Mouse (Mus musculus) hindbrain, embryonic 11.5 days (tissue): ENCODE results near the gene Slc16a6. TPM values are rescaled to one million over a fixed set of nuclear protein-coding genes. Genes with fewer than 3 reads are reported as not detected.

ENCODE experiments used
- ATAC-seq: fragments of 200-750 bp; cut with Nextera tagmentation; 2 replicates; pipeline ENCODE4 v1.8.0; 2017; ENCODE audit warnings: mild to moderate bottlenecking, moderate TSS enrichment, moderate library complexity; ENCODE audit not compliant: low FRiP score
- DNase-seq: peaks from one replicate; pipeline ENCODE4 v3.0.0-alpha.2; 2015; ENCODE audit warnings: low spot score
- H3K27ac ChIP-seq: fragments of 300-500 bp; sonication (generic); 2 replicates; pipeline ENCODE4 v1.5.1; 2014; ENCODE audit warnings: mild to moderate bottlenecking, low read depth, low read length
- H3K27me3 ChIP-seq: fragments of 300-500 bp; sonication (generic); 2 replicates; pipeline ENCODE4 v1.6.1; 2014; ENCODE audit warnings: mild to moderate bottlenecking, low read length, moderate library complexity, mixed read lengths; ENCODE audit not compliant: control insufficient read depth, insufficient read depth
- H3K36me3 ChIP-seq: fragments of 300-500 bp; sonication (generic); 2 replicates; pipeline ENCODE4 v1.6.1; 2014; ENCODE audit warnings: mild to moderate bottlenecking, low read length, moderate library complexity, mixed read lengths; ENCODE audit not compliant: control insufficient read depth, insufficient read depth
- H3K4me1 ChIP-seq: fragments of 300-500 bp; sonication (generic); replicated peaks from 2 replicates; pipeline ENCODE4 v1.6.1; 2014; ENCODE audit warnings: low read length, mixed read lengths; ENCODE audit not compliant: control insufficient read depth, insufficient read depth
- H3K4me2 ChIP-seq: fragments of 300-500 bp; sonication (generic); replicated peaks from 2 replicates; pipeline ENCODE4 v1.6.1; 2014; ENCODE audit warnings: mild to moderate bottlenecking, low read depth, low read length
- H3K4me3 ChIP-seq: fragments of 300-500 bp; sonication (generic); 2 replicates; pipeline ENCODE4 v1.5.1; 2014; ENCODE audit warnings: low read depth, low read length
- H3K9ac ChIP-seq: fragments of 300-500 bp; sonication (generic); 2 replicates; pipeline ENCODE4 v1.6.1; 2014; ENCODE audit warnings: low read depth, low read length
- H3K9me3 ChIP-seq: fragments of 300-500 bp; sonication (generic); 2 replicates; pipeline ENCODE4 v1.6.1; 2016; ENCODE audit warnings: low read length; ENCODE audit not compliant: control insufficient read depth
- WGBS: fragments of 180-500 bp; shearing (Covaris S2); extraction: QIAGEN DNeasy Blood & Tissue Kit; methylation state at CpG from one replicate; pipeline ENCODE4 v1.1.7; 2014; 5-methylcytosine and 5-hydroxymethylcytosine counted together
- polyA plus RNA-seq: library from polyadenylated mRNA; unstranded; fragments of >200 nt; fragmentation: Nextera tagmentation; extraction: Ambion mirVana; gene quantifications from 2 replicates; pipeline ENCODE4 v1.2.1, GENCODE M21; 2014

Slc16a6 gene
- polyA plus RNA-seq, 1 experiment from 2014 or later = 6.0 TPM

DNA sequence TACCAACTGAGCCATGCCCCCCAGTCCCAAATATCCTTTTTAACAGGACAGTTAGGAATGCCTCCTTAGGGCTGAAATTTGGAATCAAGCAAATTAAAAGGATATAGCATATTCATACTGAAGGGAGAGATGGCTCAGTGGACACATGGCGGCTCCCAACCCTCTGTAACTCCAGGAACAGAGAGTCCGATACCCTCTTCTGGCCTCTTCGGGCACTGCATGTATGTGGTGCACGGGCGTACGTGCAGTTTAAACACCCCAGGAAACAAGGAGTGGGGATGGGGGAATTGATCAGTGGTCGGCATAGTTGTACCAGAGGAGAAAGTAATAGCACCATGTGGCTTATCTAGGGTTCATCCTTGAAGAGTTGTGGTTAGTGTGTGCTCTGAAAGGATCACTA is 28.8 kb downstream of the Slc16a6 start:
- ATAC-seq = no peak

DNA sequence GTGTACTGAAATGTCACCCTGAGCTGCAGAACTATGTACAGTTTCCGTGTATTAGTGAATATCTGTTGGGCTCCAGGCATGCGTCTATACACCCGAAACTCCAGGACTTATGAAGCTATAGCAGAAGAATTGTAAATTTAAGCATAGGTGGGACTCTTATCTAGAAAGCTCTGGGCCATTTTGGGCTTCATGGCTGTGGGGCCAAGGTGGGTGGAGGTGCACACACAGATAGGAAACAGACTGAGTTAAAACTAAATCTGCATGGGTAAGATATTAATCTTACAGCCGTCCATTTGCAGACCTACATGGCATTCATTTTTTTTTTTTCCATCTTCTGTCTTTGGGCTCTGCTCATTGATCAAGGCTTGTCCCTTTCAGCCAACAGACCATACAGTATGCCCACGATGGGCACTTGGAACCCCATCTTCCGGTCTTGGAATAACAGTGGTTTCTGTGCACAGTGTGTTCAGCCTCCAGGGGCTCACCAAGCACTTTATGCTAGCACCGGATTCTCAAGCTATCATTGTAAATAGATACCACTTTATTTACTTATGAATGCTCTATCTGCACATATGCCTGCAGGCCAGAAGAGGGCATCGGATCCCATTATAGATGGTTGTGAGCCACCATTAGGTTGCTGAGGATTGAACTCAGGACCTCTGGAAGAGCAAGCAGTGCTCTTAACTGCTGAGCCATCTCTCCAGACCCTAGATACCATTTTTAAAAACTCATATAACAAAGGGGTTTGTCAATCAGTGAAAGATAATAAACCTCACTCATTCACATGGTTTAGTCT is 29.7 kb downstream of the Slc16a6 start:
- H3K9me3 ChIP-seq = no peaks in the 10 kb centered on the region
- H3K27me3 ChIP-seq = peaks cover 2% of the 10 kb centered on the region; the same call in 1 of the 2 replicates
- H3K4me1 ChIP-seq = 0 out of 2 replicates have a peak, but pooled peaks cover 2% of the 10 kb centered on the region
- H3K36me3 ChIP-seq = no peaks in the 10 kb centered on the region
- no peak overlapping the region for H3K4me2 ChIP-seq
- DNase-seq (no peak), ATAC-seq (no peak)
- no peak overlapping the region for H3K9ac ChIP-seq
- no peak overlapping the region for H3K4me3 ChIP-seq
- 94% methylated on average over 8 of the region's 8 CpGs for WGBS
- H3K27ac ChIP-seq = no peak overlapping the region

More for the DNA sequence above, 28.8 kb downstream of the Slc16a6 start:
- no peak overlapping the region for H3K4me3 ChIP-seq
- no peaks in the 10 kb centered on the region for H3K36me3 ChIP-seq
- no peak overlapping the region for H3K27ac ChIP-seq
- DNase-seq = peak; percentile 54
- H3K27me3 ChIP-seq = peaks cover 2% of the 10 kb centered on the region; the same call in 1 of the 2 replicates
- no peak overlapping the region for H3K9ac ChIP-seq
- 0 out of 2 replicates have a peak, but pooled peaks cover 2% of the 10 kb centered on the region for H3K4me1 ChIP-seq
- H3K4me2 ChIP-seq = no peak overlapping the region
- WGBS = 54% methylated on average over 7 of the region's 7 CpGs
- no peaks in the 10 kb centered on the region for H3K9me3 ChIP-seq

DNA sequence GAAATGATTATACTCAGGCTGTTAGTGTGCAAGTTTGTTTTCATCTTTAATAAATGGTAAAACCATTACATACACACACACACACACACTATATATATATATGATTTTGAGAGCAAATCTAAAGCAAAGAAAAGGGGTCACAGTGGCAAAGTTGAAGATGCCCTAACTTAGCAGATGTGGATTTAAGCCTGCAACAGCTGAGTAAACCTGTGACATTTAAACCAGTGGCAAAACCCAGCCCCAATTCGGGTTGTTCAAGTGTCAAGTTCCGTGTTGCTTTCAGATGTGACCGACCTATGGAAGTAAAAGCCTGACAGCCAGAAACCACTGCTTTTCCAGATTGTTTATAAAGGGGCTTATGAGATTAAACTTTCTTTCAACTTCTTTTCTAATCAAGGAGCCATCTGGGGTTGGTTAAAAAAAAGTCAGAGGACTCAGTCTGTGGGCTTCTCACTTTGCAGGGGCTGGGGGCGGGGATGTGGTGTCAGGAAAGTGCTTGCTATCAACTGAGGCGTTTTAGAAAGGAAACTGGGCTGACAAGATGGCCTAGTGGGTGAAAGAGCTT is 31.1 kb downstream of the Slc16a6 start:
- Histone ChIP-seq H3K9me3 (no peaks in the 10 kb centered on the region), H3K9ac (no peak overlapping the region), H3K4me3 (no peak overlapping the region), H3K36me3 (no peaks in the 10 kb centered on the region), H3K4me2 (no peak overlapping the region), H3K4me1 (0 out of 2 replicates have a peak, but pooled peaks cover 2% of the 10 kb centered on the region), H3K27me3 (peaks cover 2% of the 10 kb centered on the region; the same call in 1 of the 2 replicates), H3K27ac (no peak overlapping the region)
- ATAC-seq = no peak
- 63% methylated on average over 5 of the region's 5 CpGs for WGBS
- DNase-seq = no peak

DNA sequence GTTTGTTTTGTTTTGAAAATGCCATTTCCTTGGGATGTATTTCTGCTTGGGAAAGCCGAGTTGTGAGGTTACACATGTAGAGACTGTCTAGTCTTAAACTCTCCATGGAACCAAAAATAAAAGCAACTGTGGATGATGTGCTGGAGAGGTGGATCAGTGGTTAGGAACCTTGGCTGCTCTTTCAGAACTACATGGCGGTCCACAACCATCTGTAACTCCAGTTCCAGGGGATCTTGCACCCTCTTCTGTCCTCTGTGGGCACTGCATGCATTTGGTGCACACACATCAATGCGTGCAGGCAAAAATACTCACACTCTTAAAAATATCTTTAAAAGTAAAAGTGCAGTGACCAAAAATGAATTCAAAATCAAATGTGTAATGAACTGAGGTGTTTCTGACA is 32.3 kb downstream of the Slc16a6 start:
- peak; percentile 44 for DNase-seq
- no peak for ATAC-seq
- 0 out of 2 replicates have a peak, but pooled peaks cover 2% of the 10 kb centered on the region for H3K4me1 ChIP-seq
- no peaks in the 10 kb centered on the region for H3K36me3 ChIP-seq
- peaks cover 2% of the 10 kb centered on the region; the same call in 1 of the 2 replicates for H3K27me3 ChIP-seq
- H3K9ac ChIP-seq = no peak overlapping the region
- H3K9me3 ChIP-seq = no peaks in the 10 kb centered on the region
- H3K4me2 ChIP-seq = no peak overlapping the region
- WGBS = 64% methylated on average over 3 of the region's 3 CpGs
- H3K27ac ChIP-seq = no peak overlapping the region
- no peak overlapping the region for H3K4me3 ChIP-seq

DNA sequence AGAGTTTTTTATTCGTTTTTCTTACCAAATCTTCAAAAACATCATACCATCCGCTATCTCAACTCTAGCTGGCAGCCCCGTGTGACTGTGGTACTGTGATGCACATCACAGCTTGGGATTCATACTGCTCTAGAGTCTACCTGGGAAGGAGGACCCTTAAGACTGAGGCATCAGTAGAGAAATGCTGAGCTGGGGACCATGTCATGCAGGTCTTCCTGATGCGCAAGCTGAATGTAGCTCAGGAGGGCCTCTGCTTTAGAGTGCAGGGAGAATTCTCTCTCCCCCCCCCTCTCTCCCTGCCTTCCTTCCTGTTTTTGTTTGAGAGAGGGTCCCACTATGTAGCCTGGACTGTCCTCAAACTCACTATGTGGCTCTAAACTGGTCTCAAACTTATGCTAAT is 32.8 kb downstream of the Slc16a6 start:
- Histone ChIP-seq H3K4me2 (no peak overlapping the region; the same call in 1 of the 2 replicates), H3K4me1 (0 out of 2 replicates have a peak, but pooled peaks cover 2% of the 10 kb centered on the region), H3K27me3 (peaks cover 2% of the 10 kb centered on the region; the same call in 1 of the 2 replicates), H3K4me3 (peak overlapping the region; percentile 33; the same call in 1 of the 2 replicates), H3K9ac (no peak overlapping the region), H3K27ac (no peak overlapping the region), H3K9me3 (no peaks in the 10 kb centered on the region), H3K36me3 (no peaks in the 10 kb centered on the region)
- DNase-seq (no peak), ATAC-seq (no peak)
- WGBS = 56% methylated on average over 4 of the region's 4 CpGs

DNA sequence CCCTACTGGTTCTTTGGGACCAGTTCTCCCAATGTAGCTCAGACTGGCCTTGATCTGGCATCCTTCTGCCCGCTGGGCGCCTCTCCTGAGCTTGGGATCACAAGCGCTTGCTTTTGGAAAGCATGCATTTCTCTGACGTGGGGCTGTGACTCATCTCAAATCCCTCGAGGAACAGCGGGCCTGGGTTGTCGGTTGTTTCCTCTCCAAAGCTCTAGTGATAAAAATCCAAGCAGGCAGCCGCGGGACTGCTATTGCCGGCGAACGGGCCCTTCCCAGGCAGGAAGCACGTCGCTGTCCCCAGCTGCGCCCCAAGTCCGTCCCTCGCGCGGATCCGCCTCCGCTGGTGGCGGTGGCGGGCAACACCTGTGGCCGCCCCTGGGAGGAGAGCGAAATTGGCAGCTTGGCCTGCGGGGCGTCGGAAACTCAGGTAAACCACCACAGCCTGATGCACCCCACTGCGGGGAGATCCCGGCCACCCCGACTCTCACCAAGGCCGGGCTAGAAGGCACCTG is 33.5 kb downstream of the Slc16a6 start:
- WGBS = 3% methylated on average over 32 of the region's 32 CpGs

DNA sequence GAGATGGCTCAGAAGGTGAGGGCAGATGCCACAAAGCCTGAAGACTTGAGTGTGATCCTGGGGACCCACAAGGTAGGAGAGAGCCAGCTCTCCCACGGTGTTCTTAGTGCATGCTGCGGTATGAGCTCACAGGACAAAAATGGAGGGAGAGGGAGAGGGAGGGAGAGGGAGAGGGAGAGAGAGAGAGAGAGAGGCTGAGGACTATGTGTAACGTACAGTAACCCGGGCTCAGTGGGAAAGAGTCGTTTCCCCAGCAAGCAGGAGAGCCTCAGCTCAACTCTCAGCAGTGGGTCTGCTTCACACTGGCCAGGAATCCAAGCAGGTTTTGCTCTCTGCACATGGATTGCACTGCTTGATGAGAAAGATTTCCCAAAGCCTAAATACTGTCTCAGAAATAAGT is 34.2 kb downstream of the Slc16a6 start:
- no peaks in the 10 kb centered on the region for H3K9me3 ChIP-seq
- H3K9ac ChIP-seq = no peak overlapping the region
- 0 out of 2 replicates have a peak overlapping the region, but pooled peaks have one; percentile 68 for H3K4me2 ChIP-seq
- H3K27ac ChIP-seq = no peak overlapping the region
- H3K27me3 ChIP-seq = peaks cover 2% of the 10 kb centered on the region; the same call in 1 of the 2 replicates
- H3K4me3 ChIP-seq = no peak overlapping the region
- peaks cover 2% of the 10 kb centered on the region; the same call in 1 of the 2 replicates for H3K36me3 ChIP-seq
- H3K4me1 ChIP-seq = 0 out of 2 replicates have a peak, but pooled peaks cover 2% of the 10 kb centered on the region
- DNase-seq = peak; percentile 14
- WGBS = 22% methylated on average over 5 of the region's 5 CpGs
- ATAC-seq = no peak

More for the DNA sequence above, 33.5 kb downstream of the Slc16a6 start:
- DNase-seq = peak; percentile 62
- H3K4me3 ChIP-seq = peak overlapping the region; percentile 33
- H3K9me3 ChIP-seq = no peaks in the 10 kb centered on the region
- ATAC-seq = peak; percentile 67; the same call in 1 of the 2 replicates
- H3K4me2 ChIP-seq = peak overlapping the region; percentile 68
- H3K9ac ChIP-seq = peak overlapping the region; percentile 29
- H3K27ac ChIP-seq = no peak overlapping the region
- peaks cover 2% of the 10 kb centered on the region; the same call in 1 of the 2 replicates for H3K27me3 ChIP-seq
- H3K36me3 ChIP-seq = peaks cover 2% of the 10 kb centered on the region; the same call in 1 of the 2 replicates
- 0 out of 2 replicates have a peak, but pooled peaks cover 2% of the 10 kb centered on the region for H3K4me1 ChIP-seq

DNA sequence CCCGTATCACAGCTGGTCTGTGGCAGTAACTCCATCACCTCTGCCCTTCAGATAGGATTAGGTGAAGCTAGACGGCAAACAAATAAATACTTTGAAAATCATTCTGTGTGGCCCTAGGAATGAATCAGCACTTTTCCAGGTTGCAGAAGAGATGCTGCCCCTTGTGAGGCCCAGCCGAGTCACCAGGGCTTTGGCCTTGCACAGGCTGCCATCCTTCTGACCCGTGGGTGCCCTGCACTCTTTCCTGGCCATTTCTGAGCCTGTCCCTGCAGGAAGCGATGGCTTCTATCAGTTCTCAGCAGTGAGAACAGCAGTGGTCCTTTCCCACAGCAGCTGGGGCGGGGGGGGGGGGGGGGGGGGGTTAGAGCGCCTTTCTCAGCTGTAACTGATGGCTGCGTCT is 36.5 kb downstream of the Slc16a6 start:
- no peak overlapping the region for H3K4me3 ChIP-seq
- 0 out of 2 replicates have a peak, but pooled peaks cover 2% of the 10 kb centered on the region for H3K4me1 ChIP-seq
- H3K27ac ChIP-seq = no peak overlapping the region
- ATAC-seq (no peak), DNase-seq (no peak)
- no peak overlapping the region for H3K4me2 ChIP-seq
- no peaks in the 10 kb centered on the region for H3K9me3 ChIP-seq
- no peak overlapping the region for H3K9ac ChIP-seq
- H3K27me3 ChIP-seq = peaks cover 2% of the 10 kb centered on the region; the same call in 1 of the 2 replicates
- WGBS = 72% methylated on average over 8 of the region's 8 CpGs
- H3K36me3 ChIP-seq = peaks cover 4% of the 10 kb centered on the region; the same call in 1 of the 2 replicates
